Mouse (Mus musculus): Measurements from ENCODE around the gene Mgat4d. TPM values are rescaled to one million over a fixed set of nuclear protein-coding genes. Genes with fewer than 3 reads are reported as not detected.

Mgat4d gene
- polyA plus RNA-seq, 2 experiments = not detected

DNA sequence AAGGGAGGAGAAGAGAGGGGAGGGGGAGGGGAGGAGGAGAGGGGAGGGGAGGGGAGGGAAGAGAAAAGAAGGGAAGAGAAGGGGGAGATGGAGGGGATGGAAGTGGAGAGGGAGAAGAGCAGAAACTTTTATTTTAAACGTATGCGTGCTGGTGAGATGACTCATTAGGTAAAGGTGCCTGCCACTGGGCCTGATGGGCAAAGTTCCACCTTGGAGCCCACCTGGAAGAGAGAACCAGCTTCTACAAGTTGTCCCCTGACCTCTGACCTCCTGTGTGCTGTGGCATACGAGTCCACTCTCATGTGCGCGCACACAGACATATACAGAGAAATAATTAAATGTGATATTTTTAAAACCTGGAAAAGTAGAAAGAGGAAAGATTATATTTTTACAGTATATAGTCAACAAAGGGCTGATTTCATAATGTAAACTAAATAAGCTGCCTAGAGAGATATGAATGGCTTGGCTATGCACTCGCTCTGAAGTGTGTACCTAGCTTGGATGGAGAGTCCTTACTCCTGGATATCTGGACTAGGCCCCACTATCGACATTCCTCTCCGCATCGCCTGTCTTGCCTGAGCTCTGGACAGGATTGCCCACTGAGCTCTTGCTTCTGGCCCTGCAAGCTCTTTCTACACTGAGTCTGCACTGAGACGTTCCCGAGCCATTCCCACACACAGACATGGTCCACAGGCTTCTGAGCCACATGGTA, 70.7 kb downstream of the Mgat4d start:
- ATAC-seq (ENCODE audit: low FRiP score, low read depth) (no peak), DNase-seq (ENCODE audit: low spot score) (no peak)
- Histone ChIP-seq H3K4me2 (replicated peaks; ENCODE audit: low read depth, low read length, severe bottlenecking) (no peak overlapping the region), H3K36me3 (ENCODE audit: control insufficient read depth, insufficient read depth, low read length) (no peaks in the 10 kb centered on the region), H3K9me3 (ENCODE audit: control insufficient read depth, low read length) (no peaks in the 10 kb centered on the region), H3K27me3 (ENCODE audit: control insufficient read depth, insufficient read depth, low read length) (no peaks in the 10 kb centered on the region), H3K9ac (ENCODE audit: low read depth, low read length, severe bottlenecking) (no peak overlapping the region), H3K27ac (replicated peaks; ENCODE audit: low read depth, low read length) (no peak overlapping the region), H3K4me3 (replicated peaks; ENCODE audit: low read length) (no peak overlapping the region), H3K4me1 (ENCODE audit: control insufficient read depth, insufficient read depth, low read length) (no peaks in the 10 kb centered on the region)
- no peak for TF ChIP-seq POLR2A (IDR thresholded peaks at IDR 0.05; ENCODE audit: borderline replicate concordance, extremely low read depth, insufficient read depth, insufficient read length)
- 89% methylated on average over 11 of the region's 11 CpGs for WGBS

DNA sequence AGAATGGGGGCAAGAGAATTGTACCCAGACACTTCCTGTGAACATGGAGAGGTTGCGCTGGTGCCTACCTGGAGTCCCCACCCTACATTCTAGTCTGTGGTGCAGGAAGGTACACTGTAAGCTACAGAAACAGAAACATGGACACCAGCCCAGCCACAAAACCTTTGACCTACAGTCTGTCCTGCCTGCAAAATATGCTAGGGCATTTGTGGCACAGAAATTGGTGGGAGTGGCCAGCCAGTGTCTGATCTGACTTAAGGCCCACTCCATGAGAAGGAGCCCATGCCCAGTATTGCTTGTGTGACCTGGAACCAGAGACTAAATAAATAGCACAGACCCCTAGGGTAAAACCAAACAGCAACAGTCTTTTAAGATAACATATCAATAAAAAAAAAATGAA, 73.1 kb downstream of the Mgat4d start:
- no peaks in the 10 kb centered on the region for H3K36me3 ChIP-seq (ENCODE audit: control insufficient read depth, insufficient read depth, low read length)
- TF ChIP-seq POLR2A (IDR thresholded peaks at IDR 0.05; ENCODE audit: borderline replicate concordance, extremely low read depth, insufficient read depth, insufficient read length) = no peak
- H3K9ac ChIP-seq (ENCODE audit: low read depth, low read length, severe bottlenecking) = no peak overlapping the region
- no peaks in the 10 kb centered on the region for H3K27me3 ChIP-seq (ENCODE audit: control insufficient read depth, insufficient read depth, low read length)
- H3K27ac ChIP-seq (replicated peaks; ENCODE audit: low read depth, low read length) = no peak overlapping the region
- no peaks in the 10 kb centered on the region for H3K4me1 ChIP-seq (ENCODE audit: control insufficient read depth, insufficient read depth, low read length)
- H3K4me2 ChIP-seq (replicated peaks; ENCODE audit: low read depth, low read length, severe bottlenecking) = no peak overlapping the region
- no peak overlapping the region for H3K4me3 ChIP-seq (replicated peaks; ENCODE audit: low read length)
- 92% methylated on average over 1 of the region's 1 CpGs for WGBS
- DNase-seq (ENCODE audit: low spot score) (no peak), ATAC-seq (ENCODE audit: low FRiP score, low read depth) (no peak)
- H3K9me3 ChIP-seq (ENCODE audit: control insufficient read depth, low read length) = no peaks in the 10 kb centered on the region

DNA sequence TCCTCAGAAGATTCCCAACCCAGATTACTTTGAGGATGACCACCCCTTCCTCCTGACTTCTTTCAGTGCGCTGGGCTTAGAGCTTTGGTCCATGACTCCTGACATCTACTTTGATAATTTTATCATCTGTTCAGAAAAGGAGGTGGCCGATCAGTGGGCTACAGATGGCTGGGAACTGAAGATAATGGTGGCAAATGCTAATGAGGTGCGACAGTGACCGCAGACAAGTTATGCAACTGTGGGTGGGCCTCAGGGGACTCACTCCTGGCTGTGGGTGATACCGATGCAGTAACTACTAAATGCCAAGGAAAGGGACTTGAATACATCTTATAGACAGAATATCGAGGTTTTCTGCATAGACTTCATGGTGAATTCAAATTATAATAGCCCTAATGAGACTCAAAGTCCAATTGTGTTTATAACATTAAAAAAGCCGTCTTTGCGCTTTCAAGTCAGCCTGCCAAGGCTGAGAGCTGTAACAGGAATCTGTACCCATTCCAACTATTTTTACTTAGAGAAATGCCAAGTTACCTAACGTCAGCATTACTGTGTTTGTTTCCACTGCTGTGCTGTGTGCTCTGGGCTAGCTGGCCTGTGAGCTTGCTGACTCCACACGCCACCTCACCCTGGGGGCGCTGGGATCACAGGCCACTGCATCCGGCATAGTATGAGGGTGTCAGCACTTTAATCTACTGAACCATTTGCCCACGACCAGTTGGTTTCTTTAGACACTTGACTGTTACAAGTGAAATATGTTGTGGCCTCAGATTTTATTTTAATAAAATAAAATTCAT, 75.0 kb downstream of the Mgat4d start:
- Histone ChIP-seq H3K4me1 (ENCODE audit: control insufficient read depth, insufficient read depth, low read length) (no peaks in the 10 kb centered on the region), H3K9ac (ENCODE audit: low read depth, low read length, severe bottlenecking) (no peak overlapping the region), H3K4me2 (replicated peaks; ENCODE audit: low read depth, low read length, severe bottlenecking) (no peak overlapping the region), H3K36me3 (ENCODE audit: control insufficient read depth, insufficient read depth, low read length) (no peaks in the 10 kb centered on the region), H3K4me3 (replicated peaks; ENCODE audit: low read length) (no peak overlapping the region), H3K9me3 (ENCODE audit: control insufficient read depth, low read length) (no peaks in the 10 kb centered on the region), H3K27ac (replicated peaks; ENCODE audit: low read depth, low read length) (no peak overlapping the region), H3K27me3 (ENCODE audit: control insufficient read depth, insufficient read depth, low read length) (no peaks in the 10 kb centered on the region)
- TF ChIP-seq POLR2A (IDR thresholded peaks at IDR 0.05; ENCODE audit: borderline replicate concordance, extremely low read depth, insufficient read depth, insufficient read length) = no peak
- ATAC-seq (ENCODE audit: low FRiP score, low read depth) = no peak
- no peak for DNase-seq (ENCODE audit: low spot score)
- 71% methylated on average over 13 of the region's 13 CpGs for WGBS

DNA sequence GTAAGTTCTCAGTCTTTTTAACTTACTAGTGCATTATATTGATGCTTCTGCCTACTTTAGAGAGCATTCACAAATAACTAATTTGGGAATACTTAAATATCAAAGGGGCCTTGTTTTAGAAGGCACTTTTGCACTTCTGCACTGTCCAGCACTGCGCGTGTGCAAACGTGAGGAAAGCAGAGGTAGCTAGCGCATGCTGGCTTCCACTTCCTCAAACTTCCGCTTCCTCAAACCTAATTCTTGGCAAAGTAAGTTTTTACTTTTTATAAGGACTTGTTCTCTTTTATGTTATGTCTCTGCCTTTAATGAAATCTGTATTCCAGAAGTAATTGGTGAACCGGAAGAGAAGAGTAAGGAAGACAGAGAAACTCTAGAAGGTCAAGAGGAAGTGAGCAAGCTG, 76.9 kb downstream of the Mgat4d start:
- Histone ChIP-seq H3K36me3 (ENCODE audit: control insufficient read depth, insufficient read depth, low read length) (no peaks in the 10 kb centered on the region), H3K4me1 (ENCODE audit: control insufficient read depth, insufficient read depth, low read length) (no peaks in the 10 kb centered on the region), H3K27me3 (ENCODE audit: control insufficient read depth, insufficient read depth, low read length) (no peaks in the 10 kb centered on the region), H3K9ac (ENCODE audit: low read depth, low read length, severe bottlenecking) (no peak overlapping the region), H3K27ac (replicated peaks; ENCODE audit: low read depth, low read length) (no peak overlapping the region), H3K4me3 (replicated peaks; ENCODE audit: low read length) (no peak overlapping the region), H3K4me2 (replicated peaks; ENCODE audit: low read depth, low read length, severe bottlenecking) (no peak overlapping the region), H3K9me3 (ENCODE audit: control insufficient read depth, low read length) (no peaks in the 10 kb centered on the region)
- DNase-seq (ENCODE audit: low spot score) (no peak), ATAC-seq (ENCODE audit: low FRiP score, low read depth) (no peak)
- TF ChIP-seq POLR2A (IDR thresholded peaks at IDR 0.05; ENCODE audit: borderline replicate concordance, extremely low read depth, insufficient read depth, insufficient read length) = no peak
- 90% methylated on average over 6 of the region's 6 CpGs for WGBS

DNA sequence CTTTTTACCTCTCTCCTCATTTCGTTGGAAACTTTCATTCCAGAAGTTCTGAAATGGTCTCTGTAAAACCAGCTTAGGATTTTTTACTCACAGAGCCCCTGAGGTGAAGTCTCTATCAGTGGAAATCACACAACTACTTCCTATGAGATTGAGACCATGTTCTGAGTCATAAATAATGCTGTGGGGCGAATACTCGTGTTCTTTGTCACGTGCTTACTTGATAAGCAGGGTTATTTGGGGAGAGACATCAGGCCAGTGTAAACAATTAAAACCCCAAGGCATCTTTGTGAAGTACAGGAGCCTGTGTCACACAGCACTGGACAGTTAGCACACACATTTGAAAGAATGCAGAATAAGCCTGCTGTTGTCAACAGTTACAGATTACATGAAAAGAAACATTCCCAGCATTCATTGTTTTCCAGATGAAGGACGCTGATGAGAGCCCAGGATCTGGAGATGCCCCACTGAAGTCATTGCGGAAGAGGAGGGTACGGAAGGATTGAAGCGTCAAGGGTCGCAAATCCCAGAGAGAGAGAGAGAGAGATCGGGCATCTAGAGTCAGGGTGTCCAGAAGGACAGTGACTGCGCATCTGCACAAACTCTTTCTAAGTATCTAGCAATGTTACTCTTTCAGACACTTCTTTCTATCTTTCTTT, 78.0 kb downstream of the Mgat4d start:
- no peaks in the 10 kb centered on the region for H3K36me3 ChIP-seq (ENCODE audit: control insufficient read depth, insufficient read depth, low read length)
- no peak for TF ChIP-seq POLR2A (IDR thresholded peaks at IDR 0.05; ENCODE audit: borderline replicate concordance, extremely low read depth, insufficient read depth, insufficient read length)
- WGBS = 73% methylated on average over 11 of the region's 11 CpGs
- no peaks in the 10 kb centered on the region for H3K27me3 ChIP-seq (ENCODE audit: control insufficient read depth, insufficient read depth, low read length)
- H3K4me2 ChIP-seq (replicated peaks; ENCODE audit: low read depth, low read length, severe bottlenecking) = no peak overlapping the region
- no peak overlapping the region for H3K27ac ChIP-seq (replicated peaks; ENCODE audit: low read depth, low read length)
- DNase-seq (ENCODE audit: low spot score) (no peak), ATAC-seq (ENCODE audit: low FRiP score, low read depth) (no peak)
- H3K4me3 ChIP-seq (replicated peaks; ENCODE audit: low read length) = no peak overlapping the region
- H3K4me1 ChIP-seq (ENCODE audit: control insufficient read depth, insufficient read depth, low read length) = no peaks in the 10 kb centered on the region
- no peaks in the 10 kb centered on the region for H3K9me3 ChIP-seq (ENCODE audit: control insufficient read depth, low read length)
- no peak overlapping the region for H3K9ac ChIP-seq (ENCODE audit: low read depth, low read length, severe bottlenecking)

Data from limb, embryonic 14.5 days (tissue).